Mouse (Mus musculus) urinary bladder, postnatal 4 days (tissue): Measurements from ENCODE around the gene Sult2b1.

ENCODE experiments used
- DNase-seq, 2 experiments: peaks; one replicate each; pipeline ENCODE4 v3.0.0; 2021 to 2022; ENCODE audit warnings: low spot score in 2 of 2

The Sult2b1 gene

GRCm38 (mm10) chr7:45800546-45801204 lies 16.2 kb upstream of the Sult2b1 start:
- no peak for DNase-seq

GRCm38 (mm10) chr7:45800001-45800400 lies 15.5 kb upstream of the Sult2b1 start:
- DNase-seq = no peak

GRCm38 (mm10) chr7:45798931-45799330 lies 14.5 kb upstream of the Sult2b1 start:
- DNase-seq = no peak

GRCm38 (mm10) chr7:45798511-45798836 lies 14.0 kb upstream of the Sult2b1 start:
- DNase-seq = no peak

GRCm38 (mm10) chr7:45797661-45798510 lies 13.4 kb upstream of the Sult2b1 start:
- no peak for DNase-seq

- DNase-seq = no peak
Measured at GRCm38 (mm10) chr7:45796950-45797349, 12.5 kb upstream of the Sult2b1 start.

- DNase-seq = no peak
Measured at GRCm38 (mm10) chr7:45794971-45795370, 10.5 kb upstream of the Sult2b1 start.

- no peak for DNase-seq
Measured at GRCm38 (mm10) chr7:45793969-45794585, 9.6 kb upstream of the Sult2b1 start.

- DNase-seq = no peak
Measured at GRCm38 (mm10) chr7:45793240-45793639, 8.8 kb upstream of the Sult2b1 start.

- no peak for DNase-seq
Measured at GRCm38 (mm10) chr7:45791756-45792490, 7.5 kb upstream of the Sult2b1 start.

- no peak for DNase-seq
Measured at GRCm38 (mm10) chr7:45790721-45791120, 6.3 kb upstream of the Sult2b1 start.

GRCm38 (mm10) chr7:45787642-45788041 lies 3.2 kb upstream of the Sult2b1 start:
- no peak for DNase-seq

- no peak for DNase-seq
Measured at GRCm38 (mm10) chr7:45786661-45787413, 2.4 kb upstream of the Sult2b1 start.

GRCm38 (mm10) chr7:45786136-45786578 lies 1.7 kb upstream of the Sult2b1 start:
- no peak for DNase-seq

- DNase-seq = no peak
Measured at GRCm38 (mm10) chr7:45785388-45786135, 1.1 kb upstream of the Sult2b1 start.

GRCm38 (mm10) chr7:45783511-45784091 lies 868 bp downstream of the Sult2b1 start, which contains the start of gene Lmtk3:
Gene Lmtk3 (plus strand): TSS chr7:45783738.
- no peak for DNase-seq

GRCm38 (mm10) chr7:45782271-45782670 lies 2.2 kb downstream of the Sult2b1 start:
- DNase-seq = no peak

GRCm38 (mm10) chr7:45779081-45779641 lies 5.3 kb downstream of the Sult2b1 start:
- no peak for DNase-seq

- no peak for DNase-seq
Measured at GRCm38 (mm10) chr7:45775237-45775636, 9.2 kb downstream of the Sult2b1 start.

GRCm38 (mm10) chr7:45771101-45771500 lies 13.4 kb downstream of the Sult2b1 start:
- DNase-seq = no peak
